ENCODE assay signal across 9 mouse cellular contexts in genomic region chr1:75290582-75290981, GRCm38 (mm10). TPM values are rescaled to one million over a fixed set of nuclear protein-coding genes. Genes with fewer than 3 reads are reported as not detected.
DNase-seq lines count a peak whose midpoint lies in the region; ATAC-seq and TF ChIP-seq lines count a peak whose summit lies in the region.
"Had no signal": no experiment of that assay in that cellular context is flagged by ENCODE, and none has a peak within 500 bp of the region (broad histone marks: within the 10 kb centered on the region; RNA-seq: fewer than 3 reads in every experiment).

No protein-coding gene starts in this region.

- H3K27ac ChIP-seq in kidney, adult 2 months (ENCODE audit: insufficient read depth, low read depth, low read length) = no peak overlapping the region
- no peak overlapping the region for H3K27ac ChIP-seq in ES-E14 (ENCODE audit: insufficient read depth, low read depth, low read length, poor library complexity, severe bottlenecking)
- H3K27ac ChIP-seq in hindbrain, embryonic 13.5 days = peak overlapping the region; percentile 94
- peak overlapping the region; percentile 82 for H3K27ac ChIP-seq in midbrain, postnatal 0 days (ENCODE audit: low read depth, low read length)

- no peaks in the 10 kb centered on the region for H3K4me1 ChIP-seq in kidney, adult 2 months (ENCODE audit: control insufficient read depth, insufficient read depth, low read length)
- peaks cover 0 to 3% of the 10 kb centered on the region in 2 experiments; a peak in 1 of 4 replicates for H3K4me1 ChIP-seq in ES-E14 (ENCODE audit: control insufficient read depth in 2 of 2, insufficient read depth in 2 of 2, low read length in 2 of 2, poor library complexity in 1 of 2)
- peaks cover 36% of the 10 kb centered on the region for H3K4me1 ChIP-seq in hindbrain, embryonic 13.5 days (replicated peaks)
- peaks cover 3% of the 10 kb centered on the region; the same call in 1 of the 2 replicates for H3K4me1 ChIP-seq in midbrain, postnatal 0 days (ENCODE audit: insufficient read depth, low read length)

- H3K36me3 ChIP-seq in kidney, adult 2 months (ENCODE audit: control insufficient read depth, insufficient read depth, low read length) = no peaks in the 10 kb centered on the region
- H3K36me3 ChIP-seq in ES-E14 (ENCODE audit: control insufficient read depth, insufficient read depth, low read length, poor library complexity, severe bottlenecking) = no peaks in the 10 kb centered on the region
- H3K36me3 ChIP-seq in hindbrain, embryonic 13.5 days = no peaks in the 10 kb centered on the region
- no peaks in the 10 kb centered on the region for H3K36me3 ChIP-seq in midbrain, postnatal 0 days (ENCODE audit: insufficient read depth, low read length)

- H3K27me3 ChIP-seq in kidney, adult 2 months (replicated peaks; ENCODE audit: control insufficient read depth, insufficient read depth, low read length) = no peaks in the 10 kb centered on the region
- H3K27me3 ChIP-seq in hindbrain, embryonic 13.5 days = no peaks in the 10 kb centered on the region
- H3K27me3 ChIP-seq in midbrain, postnatal 0 days (ENCODE audit: insufficient read depth, low read length) = no peaks in the 10 kb centered on the region

- H3K9ac ChIP-seq in ES-E14 (ENCODE audit: insufficient read depth, low read depth, low read length, poor library complexity, severe bottlenecking) = no peak overlapping the region
- H3K9ac ChIP-seq in hindbrain, embryonic 13.5 days = peak overlapping the region; percentile 19; the same call in 1 of the 2 replicates
- H3K9ac ChIP-seq in midbrain, postnatal 0 days (replicated peaks; ENCODE audit: low read length, poor library complexity, severe bottlenecking) = no peak overlapping the region

- no peak overlapping the region for H3K4me2 ChIP-seq in hindbrain, embryonic 13.5 days
- H3K4me2 ChIP-seq in midbrain, postnatal 0 days (ENCODE audit: low read depth, low read length, poor library complexity, severe bottlenecking) = no peak overlapping the region

- TF ChIP-seq CTCF in kidney, adult 2 months (conservative IDR thresholded peaks at IDR 0.05; ENCODE audit: insufficient read depth, insufficient read length, low read depth, low read length) = no peak
- peak; percentile 79 for TF ChIP-seq CTCF in midbrain, postnatal 0 days (IDR thresholded peaks at IDR 0.05)

- H3K4me3 ChIP-seq in kidney, adult 2 months (ENCODE audit: insufficient read depth, low read depth, low read length) = no peak overlapping the region
- no peak overlapping the region for H3K4me3 ChIP-seq in ES-E14 (ENCODE audit: insufficient read depth in 1 of 2, low read depth in 1 of 2, low read length in 2 of 2, poor library complexity in 1 of 2, severe bottlenecking in 1 of 2)
- H3K4me3 ChIP-seq in hindbrain, embryonic 13.5 days = no peak overlapping the region
- no peak overlapping the region for H3K4me3 ChIP-seq in midbrain, postnatal 0 days (ENCODE audit: low read depth, low read length)

- DNase-seq in kidney, adult 2 months = peak; percentile 32
- no peak for DNase-seq in kidney, adult 18-20 months
- no peak for DNase-seq in ES-E14 (ENCODE audit: low read depth, low spot score)
- peak; percentile 66 to 79 for DNase-seq in cerebellum, adult 18-20 months
- peak; percentile 87 for DNase-seq in midbrain, postnatal 0 days (ENCODE audit: low spot score)
- no peak for DNase-seq in gastrocnemius, postnatal 4 days (ENCODE audit: low spot score in 2 of 2)
- DNase-seq in adrenal gland, postnatal 14 days = no peak

- TF ChIP-seq POLR2A in kidney, adult 2 months (IDR thresholded peaks at IDR 0.05; ENCODE audit: low read depth, low read length) = no peak

- peak; percentile 15; the same call in 1 of the 2 replicates for ATAC-seq in hindbrain, embryonic 13.5 days (ENCODE audit: low FRiP score)
- ATAC-seq in midbrain, postnatal 0 days (ENCODE audit: low FRiP score) = no peak

- in situ Hi-C loops in ES-E14 (cut with MboI; ENCODE audit: low sequenced_read_pairs in 2 of 2, unreplicated experiment in 2 of 2) = no loop called here

- H3K9me3 ChIP-seq in ES-E14 (ENCODE audit: control insufficient read depth, insufficient read depth, low read depth, low read length) = no peaks in the 10 kb centered on the region
- H3K9me3 ChIP-seq in hindbrain, embryonic 13.5 days = no peaks in the 10 kb centered on the region
- H3K9me3 ChIP-seq in midbrain, postnatal 0 days (ENCODE audit: low read length) = no peaks in the 10 kb centered on the region

TF ChIP-seq in ES-E14, 5 proteins besides CTCF, POLR2A, EP300 and RAD21:
- TF ChIP-seq ZC3H11A (IDR thresholded peaks at IDR 0.05; ENCODE audit: borderline replicate concordance, low read depth, low read length) (no peak), ZNF384 (IDR thresholded peaks at IDR 0.05; ENCODE audit: low read depth, low read length) (0 out of 2 replicates have a peak, but pooled peaks have one; percentile 18)

RNA-seq across cellular contexts. Expression of gene Resp18, which starts 12.4 kb away (rescaled TPM):
- 0.24 and 0.41 TPM in 2 replicates for polyA plus RNA-seq in kidney, adult 2 months (2012; rRNA removed)
- 0.90 TPM in 1 of 2 replicates, not detected in the other for total RNA-seq in ES-E14 (2012; rRNA removed)
- 131 and 140 TPM in 2 replicates for polyA plus RNA-seq in hindbrain, embryonic 13.5 days (2015; fragmentation: Nextera tagmentation; extraction: Ambion mirVana)
- 302 and 332 TPM in 2 replicates for total RNA-seq in midbrain, postnatal 0 days (2014; rRNA removed)
- polyA plus RNA-seq in midbrain, postnatal 0 days (2015; fragmentation: Nextera tagmentation; extraction: Ambion mirVana) = 409 and 416 TPM in 2 replicates
- not detected for total RNA-seq in gastrocnemius, postnatal 4 days (2021)
- 119 and 126 TPM in 2 replicates for total RNA-seq in adrenal gland, postnatal 14 days (2021)

RNA-seq across cellular contexts. Expression of gene Ptprn, which starts 26.3 kb away (rescaled TPM):
- 0.53 and 0.81 TPM in 2 replicates for polyA plus RNA-seq in kidney, adult 2 months (2012; rRNA removed)
- 8.9 and 9.0 TPM in 2 replicates for total RNA-seq in ES-E14 (2012; rRNA removed)
- 15.6 and 17.6 TPM in 2 replicates for polyA plus RNA-seq in hindbrain, embryonic 13.5 days (2015; fragmentation: Nextera tagmentation; extraction: Ambion mirVana)
- 116 and 127 TPM in 2 replicates for total RNA-seq in midbrain, postnatal 0 days (2014; rRNA removed)
- polyA plus RNA-seq in midbrain, postnatal 0 days (2015; fragmentation: Nextera tagmentation; extraction: Ambion mirVana) = 51.4 and 52.2 TPM in 2 replicates
- total RNA-seq in gastrocnemius, postnatal 4 days (2021) = under 1 TPM; 0.07 to 0.23 TPM
- 46.5 and 57.2 TPM in 2 replicates for total RNA-seq in adrenal gland, postnatal 14 days (2021)

RNA-seq across cellular contexts. Expression of gene Dnpep, which starts 27.2 kb away (rescaled TPM):
- 117 and 124 TPM in 2 replicates for polyA plus RNA-seq in kidney, adult 2 months (2012; rRNA removed)
- total RNA-seq in ES-E14 (2012; rRNA removed) = 67.1 and 75.5 TPM in 2 replicates
- 161 and 170 TPM in 2 replicates for polyA plus RNA-seq in hindbrain, embryonic 13.5 days (2015; fragmentation: Nextera tagmentation; extraction: Ambion mirVana)
- total RNA-seq in midbrain, postnatal 0 days (2014; rRNA removed) = 145 TPM in 2 replicates
- polyA plus RNA-seq in midbrain, postnatal 0 days (2015; fragmentation: Nextera tagmentation; extraction: Ambion mirVana) = 128 and 139 TPM in 2 replicates
- total RNA-seq in gastrocnemius, postnatal 4 days (2021) = 10 to 100 TPM; 65.0 to 70.5 TPM
- 92.5 and 101 TPM in 2 replicates for total RNA-seq in adrenal gland, postnatal 14 days (2021)

RNA-seq across cellular contexts. Expression of gene Dnajb2, which starts 54.4 kb away (rescaled TPM):
- 41.1 and 42.6 TPM in 2 replicates for polyA plus RNA-seq in kidney, adult 2 months (2012; rRNA removed)
- 15.8 and 17.7 TPM in 2 replicates for total RNA-seq in ES-E14 (2012; rRNA removed)
- polyA plus RNA-seq in hindbrain, embryonic 13.5 days (2015; fragmentation: Nextera tagmentation; extraction: Ambion mirVana) = 59.7 and 62.3 TPM in 2 replicates
- total RNA-seq in midbrain, postnatal 0 days (2014; rRNA removed) = 43.6 and 46.7 TPM in 2 replicates
- polyA plus RNA-seq in midbrain, postnatal 0 days (2015; fragmentation: Nextera tagmentation; extraction: Ambion mirVana) = 61.7 and 65.1 TPM in 2 replicates
- total RNA-seq in gastrocnemius, postnatal 4 days (2021) = 10 to 100 TPM; 41.5 to 48.8 TPM
- 49.3 and 66.8 TPM in 2 replicates for total RNA-seq in adrenal gland, postnatal 14 days (2021)

RNA-seq across cellular contexts. Expression of gene A630095N17Rik, which starts 58.7 kb away (rescaled TPM):
- polyA plus RNA-seq in kidney, adult 2 months (2012; rRNA removed) = not detected in 2 replicates
- not detected in 2 replicates for total RNA-seq in ES-E14 (2012; rRNA removed)
- polyA plus RNA-seq in hindbrain, embryonic 13.5 days (2015; fragmentation: Nextera tagmentation; extraction: Ambion mirVana) = not detected in 2 replicates
- total RNA-seq in midbrain, postnatal 0 days (2014; rRNA removed) = not detected in 2 replicates
- polyA plus RNA-seq in midbrain, postnatal 0 days (2015; fragmentation: Nextera tagmentation; extraction: Ambion mirVana) = not detected in 2 replicates
- not detected for total RNA-seq in gastrocnemius, postnatal 4 days (2021)
- not detected in 2 replicates for total RNA-seq in adrenal gland, postnatal 14 days (2021)
- polyA plus RNA-seq: neural tube, embryonic 14.5 days had no signal

Comparison
In these comparisons a context has a peak if more than half of its experiments do, and no peak if none do; other contexts are left out.
1. DNase-seq: peak in kidney, adult 2 months (single experiment), cerebellum, adult 18-20 months (2 of 2) and midbrain, postnatal 0 days (single experiment); none in kidney, adult 18-20 months (single experiment), ES-E14 (single experiment), gastrocnemius, postnatal 4 days (0 of 2) and adrenal gland, postnatal 14 days (single experiment).
2. H3K27ac ChIP-seq: peak in hindbrain, embryonic 13.5 days (single experiment) and midbrain, postnatal 0 days (single experiment); none in kidney, adult 2 months (single experiment) and ES-E14 (single experiment).
3. RNA of gene Resp18, which starts 12.4 kb away (total RNA-seq): 302 to 332 TPM in midbrain, postnatal 0 days and 119 to 126 TPM in adrenal gland, postnatal 14 days; 0.90 TPM in ES-E14 and not detected in gastrocnemius, postnatal 4 days; every median in the first group is over 10 times any median in the second.